Mouse (Mus musculus) embryonic facial prominence, embryonic 10.5 days (tissue): ENCODE measurements around the gene Rsph1. TPM values are rescaled to one million over a fixed set of nuclear protein-coding genes. Genes with fewer than 3 reads are reported as not detected.

Experiments used
- DNase-seq: peaks from one replicate; pipeline ENCODE4 v3.0.0-alpha.2; 2017; ENCODE audit warnings: low spot score
- H3K27ac ChIP-seq: fragments of 300-500 bp; sonication (generic); replicated peaks from 2 replicates; pipeline ENCODE4 v1.5.1; 2016; ENCODE audit warnings: mild to moderate bottlenecking
- H3K27me3 ChIP-seq: fragments of 300-500 bp; sonication (generic); replicated peaks from 2 replicates; pipeline ENCODE4 v1.6.1; 2016; ENCODE audit warnings: low read depth, mild to moderate bottlenecking; ENCODE audit not compliant: poor library complexity, severe bottlenecking
- H3K36me3 ChIP-seq: fragments of 300-500 bp; sonication (generic); replicated peaks from 2 replicates; pipeline ENCODE4 v1.6.1; 2016; ENCODE audit warnings: mild to moderate bottlenecking, moderate library complexity
- H3K4me1 ChIP-seq: fragments of 300-500 bp; sonication (generic); 2 replicates; pipeline ENCODE4 v1.6.1; 2016
- H3K4me3 ChIP-seq: fragments of 300-500 bp; sonication (generic); 2 replicates; pipeline ENCODE4 v1.5.1; 2016; ENCODE audit warnings: mild to moderate bottlenecking, moderate library complexity
- H3K9me3 ChIP-seq: fragments of 300-500 bp; sonication (generic); 2 replicates; pipeline ENCODE4 v1.6.1; 2016; ENCODE audit warnings: mild to moderate bottlenecking
- WGBS: fragments of 180-500 bp; shearing (Covaris S2); methylation state at CpG from one replicate; pipeline ENCODE4 v1.1.7; 2016; 5-methylcytosine and 5-hydroxymethylcytosine counted together
- polyA plus RNA-seq: library from polyadenylated mRNA; unstranded; fragments of >200 nt; fragmentation: Nextera tagmentation; extraction: Ambion mirVana; gene quantifications from 2 replicates; pipeline ENCODE4 v1.2.1, GENCODE M21; 2016

The Rsph1 gene
- polyA plus RNA-seq, 1 experiment from 2014 or later, result 1.8 TPM

GRCm38 (mm10) chr17:31231780-31232179 lies 45.4 kb downstream of the Rsph1 start:
- H3K27me3 ChIP-seq, result no peaks in the 10 kb centered on the region
- 68% methylated on average over 6 of the region's 6 CpGs for WGBS
- H3K9me3 ChIP-seq, result no peaks in the 10 kb centered on the region
- peaks cover 9% of the 10 kb centered on the region; the same call in 1 of the 2 replicates for H3K4me1 ChIP-seq
- H3K27ac ChIP-seq, result no peak overlapping the region
- H3K36me3 ChIP-seq, result no peaks in the 10 kb centered on the region
- no peak for DNase-seq
- H3K4me3 ChIP-seq, result no peak overlapping the region

- H3K4me3 ChIP-seq, result no peak overlapping the region
- no peak overlapping the region for H3K27ac ChIP-seq
- H3K36me3 ChIP-seq, result no peaks in the 10 kb centered on the region
- 82% methylated on average over 7 of the region's 7 CpGs for WGBS
- H3K27me3 ChIP-seq, result no peaks in the 10 kb centered on the region
- H3K4me1 ChIP-seq, result peaks cover 21% of the 10 kb centered on the region
- H3K9me3 ChIP-seq, result no peaks in the 10 kb centered on the region
- DNase-seq, result no peak
These were observed 50.3 kb downstream of the Rsph1 start for GRCm38 (mm10) chr17:31226931-31227330.

GRCm38 (mm10) chr17:31226368-31226767 lies 50.8 kb downstream of the Rsph1 start:
- H3K4me3 ChIP-seq, result no peak overlapping the region
- 78% methylated on average over 3 of the region's 3 CpGs for WGBS
- H3K4me1 ChIP-seq, result peaks cover 24% of the 10 kb centered on the region
- H3K9me3 ChIP-seq, result no peaks in the 10 kb centered on the region
- H3K27me3 ChIP-seq, result no peaks in the 10 kb centered on the region
- H3K27ac ChIP-seq, result no peak overlapping the region
- DNase-seq, result no peak
- H3K36me3 ChIP-seq, result no peaks in the 10 kb centered on the region

GRCm38 (mm10) chr17:31224591-31224990 lies 52.6 kb downstream of the Rsph1 start:
- Histone ChIP-seq H3K36me3 (no peaks in the 10 kb centered on the region), H3K4me3 (no peak overlapping the region), H3K9me3 (no peaks in the 10 kb centered on the region), H3K4me1 (peaks cover 24% of the 10 kb centered on the region), H3K27ac (no peak overlapping the region), H3K27me3 (no peaks in the 10 kb centered on the region)
- WGBS, result 83% methylated on average over 8 of the region's 8 CpGs
- no peak for DNase-seq

GRCm38 (mm10) chr17:31223835-31224234 lies 53.3 kb downstream of the Rsph1 start:
- 44% methylated on average over 7 of the region's 7 CpGs for WGBS
- Histone ChIP-seq H3K36me3 (no peaks in the 10 kb centered on the region), H3K27me3 (no peaks in the 10 kb centered on the region), H3K9me3 (no peaks in the 10 kb centered on the region), H3K4me1 (peaks cover 24% of the 10 kb centered on the region), H3K4me3 (no peak overlapping the region), H3K27ac (no peak overlapping the region)
- DNase-seq, result no peak

- H3K9me3 ChIP-seq, result no peaks in the 10 kb centered on the region
- no peak overlapping the region for H3K27ac ChIP-seq
- WGBS, result 74% methylated on average over 4 of the region's 4 CpGs
- peaks cover 24% of the 10 kb centered on the region for H3K4me1 ChIP-seq
- no peak overlapping the region for H3K4me3 ChIP-seq
- no peaks in the 10 kb centered on the region for H3K36me3 ChIP-seq
- DNase-seq, result no peak
- no peaks in the 10 kb centered on the region for H3K27me3 ChIP-seq
These were observed 54.3 kb downstream of the Rsph1 start for GRCm38 (mm10) chr17:31222810-31223310.

GRCm38 (mm10) chr17:31216068-31216955 lies 60.9 kb downstream of the Rsph1 start:
- H3K4me1 ChIP-seq, result peaks cover 10% of the 10 kb centered on the region
- no peaks in the 10 kb centered on the region for H3K9me3 ChIP-seq
- WGBS, result 42% methylated on average over 5 of the region's 5 CpGs
- no peak overlapping the region for H3K27ac ChIP-seq
- no peak overlapping the region for H3K4me3 ChIP-seq
- no peaks in the 10 kb centered on the region for H3K27me3 ChIP-seq
- no peaks in the 10 kb centered on the region for H3K36me3 ChIP-seq
- DNase-seq, result no peak

GRCm38 (mm10) chr17:31211881-31212280 lies 65.3 kb downstream of the Rsph1 start:
- no peaks in the 10 kb centered on the region for H3K27me3 ChIP-seq
- no peaks in the 10 kb centered on the region for H3K36me3 ChIP-seq
- no peaks in the 10 kb centered on the region for H3K9me3 ChIP-seq
- peaks cover 10% of the 10 kb centered on the region for H3K4me1 ChIP-seq
- H3K27ac ChIP-seq, result no peak overlapping the region
- no peak for DNase-seq
- 88% methylated on average over 6 of the region's 6 CpGs for WGBS
- no peak overlapping the region for H3K4me3 ChIP-seq

GRCm38 (mm10) chr17:31210299-31210698 lies 66.9 kb downstream of the Rsph1 start:
- DNase-seq, result no peak
- Histone ChIP-seq H3K27ac (no peak overlapping the region), H3K27me3 (no peaks in the 10 kb centered on the region), H3K4me1 (no peaks in the 10 kb centered on the region), H3K9me3 (no peaks in the 10 kb centered on the region), H3K36me3 (no peaks in the 10 kb centered on the region), H3K4me3 (no peak overlapping the region)
- 90% methylated on average over 7 of the region's 7 CpGs for WGBS

GRCm38 (mm10) chr17:31209376-31209930 lies 67.7 kb downstream of the Rsph1 start:
- Histone ChIP-seq H3K4me1 (no peaks in the 10 kb centered on the region), H3K36me3 (no peaks in the 10 kb centered on the region), H3K27ac (no peak overlapping the region), H3K27me3 (no peaks in the 10 kb centered on the region), H3K4me3 (no peak overlapping the region), H3K9me3 (no peaks in the 10 kb centered on the region)
- DNase-seq, result no peak
- 91% methylated on average over 11 of the region's 11 CpGs for WGBS

- Histone ChIP-seq H3K27me3 (no peaks in the 10 kb centered on the region), H3K4me3 (no peak overlapping the region), H3K9me3 (no peaks in the 10 kb centered on the region), H3K4me1 (no peaks in the 10 kb centered on the region), H3K36me3 (no peaks in the 10 kb centered on the region), H3K27ac (no peak overlapping the region; the same call in 1 of the 2 replicates)
- no peak for DNase-seq
- WGBS, result 88% methylated on average over 8 of the region's 8 CpGs
These were observed 68.5 kb downstream of the Rsph1 start for GRCm38 (mm10) chr17:31208654-31209053.

GRCm38 (mm10) chr17:31207771-31208334 lies 69.3 kb downstream of the Rsph1 start, which contains the start of gene Ubash3a:
Gene Ubash3a, plus strand, starts transcription at chr17:31207873.
- Histone ChIP-seq H3K27me3 (no peaks in the 10 kb centered on the region), H3K36me3 (no peaks in the 10 kb centered on the region), H3K4me3 (no peak within 1 kb of the TSS), H3K4me1 (no peaks in the 10 kb centered on the region), H3K27ac (no peak within 1 kb of the TSS; the same call in 1 of the 2 replicates), H3K9me3 (no peaks in the 10 kb centered on the region)
- DNase-seq, result no peak
- 84% methylated on average over 12 of the region's 12 CpGs for WGBS
